In genomic region chr6:72241133-72241842, GRCm38 (mm10) we compare ENCODE assay signal across 11 mouse cellular contexts. TPM values are rescaled to one million over a fixed set of nuclear protein-coding genes. Genes with fewer than 3 reads are reported as not detected.
DNase-seq lines count a peak whose midpoint lies in the region; ATAC-seq and TF ChIP-seq lines count a peak whose summit lies in the region.
"Had no signal": no experiment of that assay in that cellular context is flagged by ENCODE, and none has a peak within 500 bp of the region (broad histone marks: within the 10 kb centered on the region; RNA-seq: fewer than 3 reads in every experiment).

No protein-coding gene starts in this region.

- no peak for ATAC-seq in stomach, embryonic 16.5 days (ENCODE audit: insufficient read depth, low FRiP score)

- WGBS in stomach, embryonic 16.5 days = 33% methylated on average over 8 of the region's 8 CpGs
- 24% methylated on average over 8 of the region's 8 CpGs for WGBS in thymus, adult 2 months

- H3K4me3 ChIP-seq in stomach, embryonic 16.5 days (replicated peaks; ENCODE audit: low read length) = no peak overlapping the region
- H3K4me3 ChIP-seq in thymus, adult 2 months (ENCODE audit: control insufficient read depth, insufficient read depth, low read length) = no peak overlapping the region
- H3K4me3 ChIP-seq: neural tube, embryonic 13.5 days had no signal

- no peak overlapping the region for H3K4me2 ChIP-seq in stomach, embryonic 16.5 days (ENCODE audit: low read depth, low read length)
- H3K4me2 ChIP-seq: neural tube, embryonic 13.5 days had no signal

- peaks cover 36% of the 10 kb centered on the region for H3K4me1 ChIP-seq in stomach, embryonic 16.5 days (ENCODE audit: control insufficient read depth, insufficient read depth, low read length)
- H3K4me1 ChIP-seq in thymus, adult 2 months (replicated peaks; ENCODE audit: control insufficient read depth, insufficient read depth, low read length) = no peaks in the 10 kb centered on the region

- no peak for TF ChIP-seq CTCF in thymus, adult 2 months (IDR thresholded peaks at IDR 0.05; ENCODE audit: borderline replicate concordance, control insufficient read depth, extremely low read depth, insufficient read depth, low read length, poor library complexity)

- H3K9me3 ChIP-seq in stomach, embryonic 16.5 days (replicated peaks; ENCODE audit: control insufficient read depth, low read length) = no peaks in the 10 kb centered on the region
- H3K9me3 ChIP-seq: neural tube, embryonic 13.5 days had no signal

- intact Hi-C loops in heart, postnatal 36 days (cut with DNase I) = no loop called here
- intact Hi-C loops in left cerebral cortex, postnatal 4 days (cut with DNase I) = no loop called here

- H3K27ac ChIP-seq in stomach, embryonic 16.5 days (ENCODE audit: low read length) = peak overlapping the region; percentile 14; the same call in 1 of the 2 replicates
- no peak overlapping the region for H3K27ac ChIP-seq in thymus, adult 2 months (ENCODE audit: control insufficient read depth, insufficient read depth, low read length)
- H3K27ac ChIP-seq: neural tube, embryonic 13.5 days had no signal

- peaks cover 16% of the 10 kb centered on the region for H3K27me3 ChIP-seq in stomach, embryonic 16.5 days (ENCODE audit: control insufficient read depth, insufficient read depth, low read length)
- no peaks in the 10 kb centered on the region for H3K27me3 ChIP-seq in thymus, adult 2 months (ENCODE audit: control insufficient read depth, insufficient read depth, low read length)

- peak; percentile 25 for DNase-seq in adrenal gland, postnatal 14 days
- no peak for DNase-seq in adrenal gland, postnatal 10 days
- peak; percentile 70 for DNase-seq in ovary, adult 18-20 months (ENCODE audit: low spot score)
- no peak for DNase-seq in ovary, postnatal 10 days (ENCODE audit: low spot score)
- DNase-seq in heart, postnatal 36 days = peak; percentile 45 to 48
- DNase-seq in left cerebral cortex, postnatal 4 days = no peak
- DNase-seq in thymus, adult 2 months = no peak
- DNase-seq: adrenal gland, postnatal 36 days; kidney, adult 2 months had no signal

- no peak for TF ChIP-seq POLR2A in thymus, adult 2 months (IDR thresholded peaks at IDR 0.05; ENCODE audit: control insufficient read depth, extremely low read depth, insufficient read depth, low read length, poor library complexity)

- H3K9ac ChIP-seq in stomach, embryonic 16.5 days (ENCODE audit: low read length) = 0 out of 2 replicates have a peak overlapping the region, but pooled peaks have one; percentile 38
- H3K9ac ChIP-seq: neural tube, embryonic 13.5 days had no signal

- H3K36me3 ChIP-seq in stomach, embryonic 16.5 days (ENCODE audit: control insufficient read depth, insufficient read depth, low read length) = no peaks in the 10 kb centered on the region
- H3K36me3 ChIP-seq in thymus, adult 2 months (ENCODE audit: control insufficient read depth, insufficient read depth, low read length) = no peaks in the 10 kb centered on the region
- H3K36me3 ChIP-seq: neural tube, embryonic 13.5 days had no signal

RNA-seq across cellular contexts. Expression of gene Atoh8, which starts 5.9 kb away (rescaled TPM):
- total RNA-seq in adrenal gland, postnatal 14 days (2021) = 5.7 and 5.9 TPM in 2 replicates
- total RNA-seq in adrenal gland, postnatal 10 days (2021) = 1 to 10 TPM; 7.0 to 7.9 TPM
- total RNA-seq in heart, postnatal 36 days (2021) = 10 to 100 TPM in 1 of 2 experiments, 1 to 10 TPM in 1; 10.0 to 11.4 TPM
- polyA plus RNA-seq in stomach, embryonic 16.5 days (2015; fragmentation: Nextera tagmentation; extraction: Ambion mirVana) = 8.6 and 9.2 TPM in 2 replicates
- 1 to 10 TPM; 1.8 TPM for total RNA-seq in left cerebral cortex, postnatal 4 days (2021)
- polyA plus RNA-seq in thymus, adult 2 months (2012; rRNA removed) = 3.6 and 3.8 TPM in 2 replicates

Comparison
In these comparisons a context has a peak if more than half of its experiments do, and no peak if none do; other contexts are left out.
1. DNase-seq: peak in adrenal gland, postnatal 14 days (single experiment), ovary, adult 18-20 months (single experiment) and heart, postnatal 36 days (2 of 2); none in adrenal gland, postnatal 10 days (single experiment), ovary, postnatal 10 days (single experiment), left cerebral cortex, postnatal 4 days (single experiment) and thymus, adult 2 months (single experiment).